Mouse (Mus musculus): Measurements from ENCODE around the gene Hist1h1b. TPM values are rescaled to one million over a fixed set of nuclear protein-coding genes. Genes with fewer than 3 reads are reported as not detected.
"Not testable (repeated sequence)": the region's sequence is repeated elsewhere in the genome, so short reads cannot be mapped to it uniquely, and the experiment has no call there.

Hist1h1b gene
- 32.9 and 34.2 TPM in 2 replicates for polyA plus RNA-seq (2015; fragmentation: Nextera tagmentation; extraction: Ambion mirVana)

DNA sequence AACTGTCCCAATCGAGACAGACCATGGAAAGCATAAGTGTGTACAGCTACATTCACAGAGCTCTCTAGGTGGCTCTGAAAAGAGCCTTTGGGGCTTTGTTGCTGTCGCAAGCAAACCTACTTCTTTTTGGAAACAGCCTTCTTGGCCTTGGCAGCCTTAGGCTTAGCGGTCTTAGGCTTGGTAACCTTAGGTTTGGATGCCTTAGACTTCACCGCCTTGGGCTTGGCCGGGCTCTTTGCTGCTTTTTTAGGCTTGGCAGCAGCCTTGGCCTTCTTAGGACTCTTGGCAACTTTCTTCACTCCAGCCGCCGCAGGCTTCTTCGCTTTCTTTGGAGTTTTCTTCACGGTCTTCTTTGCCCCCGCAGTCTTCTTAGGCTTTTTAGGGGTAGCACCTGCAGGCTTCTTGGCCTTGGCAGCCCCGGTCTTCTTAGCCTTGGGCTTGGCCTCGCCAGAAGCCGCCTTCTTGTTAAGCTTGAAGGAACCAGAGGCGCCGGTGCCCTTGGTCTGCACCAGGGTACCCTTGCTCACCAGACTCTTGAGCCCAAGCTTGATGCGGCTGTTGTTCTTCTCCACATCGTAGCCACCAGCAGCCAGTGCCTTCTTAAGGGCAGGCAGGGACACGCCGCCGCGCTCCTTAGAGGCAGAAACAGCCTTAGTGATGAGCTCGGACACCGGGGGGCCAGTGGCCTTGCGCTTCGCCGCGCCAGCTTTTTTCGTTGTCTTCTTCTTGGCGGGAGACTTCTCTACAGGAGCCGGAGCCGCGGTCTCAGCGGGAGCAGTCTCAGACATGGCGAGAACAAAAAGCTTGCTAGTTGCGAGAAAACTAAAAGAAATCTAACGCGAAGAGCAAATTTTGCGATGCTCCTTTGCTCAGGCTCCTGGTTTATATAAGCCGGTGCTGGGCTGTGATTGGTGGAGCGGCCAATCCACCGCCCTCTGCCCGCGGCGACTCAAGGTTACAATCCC lies at the start of gene Hist1h1b:
Gene Hist1h1b (minus strand): TSS at position 859 of the 965 bp plus-strand sequence.
- Histone ChIP-seq H3K36me3 (replicated peaks) (0 out of 2 replicates have a peak, but pooled peaks cover under 1% of the 10 kb centered on the region), H3K9ac (peak within 1 kb of the TSS; percentile 81), H3K27ac (replicated peaks) (peak within 1 kb of the TSS; percentile 100), H3K27me3 (no peaks in the 10 kb centered on the region), H3K4me3 (replicated peaks) (peak within 1 kb of the TSS; percentile 66), H3K4me2 (peak within 1 kb of the TSS; percentile 79), H3K9me3 (replicated peaks) (no peaks in the 10 kb centered on the region), H3K4me1 (replicated peaks) (peaks cover 65% of the 10 kb centered on the region)
- under 1% methylated on average over 44 of the region's 44 CpGs for WGBS (ENCODE audit: insufficient replicate concordance)
- ATAC-seq (ENCODE audit: insufficient read depth): peak; percentile 48

GRCm38 (mm10) chr13:21828511-21828910 lies 48.1 kb upstream of the Hist1h1b start:
- H3K36me3 ChIP-seq (replicated peaks): peaks cover 8% of the 10 kb centered on the region; the same call in 1 of the 2 replicates
- H3K4me3 ChIP-seq (replicated peaks): no peak overlapping the region
- peaks cover 15% of the 10 kb centered on the region for H3K4me1 ChIP-seq (replicated peaks)
- no peak overlapping the region for H3K4me2 ChIP-seq
- ATAC-seq (ENCODE audit: insufficient read depth): no peak
- H3K9me3 ChIP-seq (replicated peaks): no peaks in the 10 kb centered on the region
- H3K9ac ChIP-seq: no peak overlapping the region
- WGBS (ENCODE audit: insufficient replicate concordance): 82% methylated on average over 3 of the region's 3 CpGs
- H3K27me3 ChIP-seq: no peaks in the 10 kb centered on the region
- H3K27ac ChIP-seq (replicated peaks): peak overlapping the region; percentile 84; the same call in 1 of the 2 replicates

GRCm38 (mm10) chr13:21820082-21820890 lies 39.9 kb upstream of the Hist1h1b start:
- not testable (repeated sequence) for H3K27ac ChIP-seq (replicated peaks); H3K4me3 ChIP-seq (replicated peaks)
- WGBS (ENCODE audit: insufficient replicate concordance): 72% methylated on average over 7 of the region's 16 CpGs

GRCm38 (mm10) chr13:21812092-21812491 lies 31.7 kb upstream of the Hist1h1b start:
- peak overlapping the region; percentile 36 for H3K4me3 ChIP-seq (replicated peaks)
- 0% methylated on average over 14 of the region's 14 CpGs for WGBS (ENCODE audit: insufficient replicate concordance)
- not testable (repeated sequence) for H3K27me3 ChIP-seq; H3K4me1 ChIP-seq (replicated peaks); H3K9me3 ChIP-seq (replicated peaks); H3K36me3 ChIP-seq (replicated peaks)
- ATAC-seq (ENCODE audit: insufficient read depth): peak; percentile 48
- peak overlapping the region; percentile 88 for H3K27ac ChIP-seq (replicated peaks)
- H3K9ac ChIP-seq: peak overlapping the region; percentile 27; the same call in 1 of the 2 replicates
- peak overlapping the region; percentile 50 for H3K4me2 ChIP-seq

More at GRCm38 (mm10) chr13:21820082-21820890, 39.9 kb upstream of the Hist1h1b start:
- not testable (repeated sequence) for ATAC-seq (ENCODE audit: insufficient read depth); H3K36me3 ChIP-seq (replicated peaks); H3K9ac ChIP-seq; H3K4me2 ChIP-seq; H3K9me3 ChIP-seq (replicated peaks); H3K4me1 ChIP-seq (replicated peaks); H3K27me3 ChIP-seq

DNA sequence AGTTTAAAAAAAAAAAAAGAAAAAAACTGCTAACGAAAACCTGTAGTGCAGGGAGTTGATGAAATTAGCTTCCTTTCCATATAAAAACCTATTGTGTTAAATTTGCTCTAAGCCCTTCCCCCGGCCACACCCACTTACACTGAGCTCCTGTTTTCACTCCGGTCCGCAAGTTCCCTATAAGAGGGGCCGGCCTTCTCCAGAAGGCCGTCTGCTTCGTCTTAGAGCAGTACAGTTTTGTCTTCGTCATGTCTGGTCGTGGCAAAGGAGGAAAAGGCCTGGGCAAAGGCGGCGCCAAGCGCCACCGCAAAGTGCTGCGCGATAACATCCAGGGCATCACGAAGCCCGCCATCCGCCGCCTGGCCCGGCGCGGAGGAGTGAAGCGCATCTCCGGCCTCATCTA lies 31.1 kb upstream of the Hist1h1b start, which contains the start of gene Hist1h4m:
Gene Hist1h4m (plus strand): TSS at position 208 of the 400 bp plus-strand sequence.
- H3K9me3 ChIP-seq (replicated peaks); H3K36me3 ChIP-seq (replicated peaks); H3K27me3 ChIP-seq; H3K4me1 ChIP-seq (replicated peaks): not testable (repeated sequence)
- ATAC-seq (ENCODE audit: insufficient read depth): peak; percentile 12
- WGBS (ENCODE audit: insufficient replicate concordance): no CpG with 5 or more reads among the region's 24 CpGs
- Histone ChIP-seq H3K27ac (replicated peaks) (peak within 1 kb of the TSS; percentile 88), H3K4me2 (peak within 1 kb of the TSS; percentile 50), H3K4me3 (replicated peaks) (peak within 1 kb of the TSS; percentile 36), H3K9ac (peak within 1 kb of the TSS; percentile 27; the same call in 1 of the 2 replicates)

- H3K9me3 ChIP-seq (replicated peaks); H3K4me2 ChIP-seq; H3K36me3 ChIP-seq (replicated peaks); H3K4me3 ChIP-seq (replicated peaks); H3K9ac ChIP-seq; H3K27ac ChIP-seq (replicated peaks); H3K4me1 ChIP-seq (replicated peaks); H3K27me3 ChIP-seq: not testable (repeated sequence)
- WGBS (ENCODE audit: insufficient replicate concordance): no CpG with 5 or more reads among the region's 8 CpGs
- 0 out of 2 replicates have a peak, but pooled peaks have one; percentile 2 for ATAC-seq (ENCODE audit: insufficient read depth)
Measured at GRCm38 (mm10) chr13:21811074-21811473, 30.6 kb upstream of the Hist1h1b start.

GRCm38 (mm10) chr13:21810073-21810472 lies 29.6 kb upstream of the Hist1h1b start, which contains the start of the genes Hist1h2bq and Hist1h2ao:
TSS of gene Hist1h2bq (minus strand) at chr13:21810197.
TSS of gene Hist1h2ao (plus strand) at chr13:21810465.
- no CpG with 5 or more reads among the region's 23 CpGs for WGBS (ENCODE audit: insufficient replicate concordance)
- H3K36me3 ChIP-seq (replicated peaks); H3K27me3 ChIP-seq: not testable (repeated sequence)

GRCm38 (mm10) chr13:21803058-21803457 lies 22.6 kb upstream of the Hist1h1b start:
- H3K4me3 ChIP-seq (replicated peaks); H3K27ac ChIP-seq (replicated peaks); H3K4me2 ChIP-seq; H3K4me1 ChIP-seq (replicated peaks); H3K27me3 ChIP-seq; H3K9ac ChIP-seq; H3K9me3 ChIP-seq (replicated peaks); H3K36me3 ChIP-seq (replicated peaks): not testable (repeated sequence)
- ATAC-seq (ENCODE audit: insufficient read depth): peak; percentile 53
- no CpG with 5 or more reads among the region's 4 CpGs for WGBS (ENCODE audit: insufficient replicate concordance)

More at GRCm38 (mm10) chr13:21810073-21810472, 29.6 kb upstream of the Hist1h1b start, which contains the start of the genes Hist1h2bq and Hist1h2ao:
- H3K9ac ChIP-seq; H3K4me2 ChIP-seq; H3K27ac ChIP-seq (replicated peaks); H3K4me1 ChIP-seq (replicated peaks); H3K4me3 ChIP-seq (replicated peaks); H3K9me3 ChIP-seq (replicated peaks): not testable (repeated sequence)
- peak; percentile 87 for ATAC-seq (ENCODE audit: insufficient read depth)

GRCm38 (mm10) chr13:21797163-21797562 lies 16.7 kb upstream of the Hist1h1b start:
- not testable (repeated sequence) for H3K27ac ChIP-seq (replicated peaks); H3K4me3 ChIP-seq (replicated peaks); H3K9ac ChIP-seq; H3K27me3 ChIP-seq; H3K4me2 ChIP-seq; H3K4me1 ChIP-seq (replicated peaks); H3K36me3 ChIP-seq (replicated peaks); H3K9me3 ChIP-seq (replicated peaks)
- peak; percentile 58; the same call in 1 of the 2 replicates for ATAC-seq (ENCODE audit: insufficient read depth)

- Histone ChIP-seq H3K4me3 (replicated peaks) (no peak overlapping the region), H3K9me3 (replicated peaks) (no peaks in the 10 kb centered on the region), H3K4me2 (no peak overlapping the region), H3K27ac (replicated peaks) (no peak overlapping the region), H3K36me3 (replicated peaks) (no peaks in the 10 kb centered on the region), H3K27me3 (no peaks in the 10 kb centered on the region), H3K9ac (no peak overlapping the region), H3K4me1 (replicated peaks) (peaks cover 5% of the 10 kb centered on the region)
- no peak for ATAC-seq (ENCODE audit: insufficient read depth)
- WGBS (ENCODE audit: insufficient replicate concordance): 78% methylated on average over 7 of the region's 7 CpGs
Measured at GRCm38 (mm10) chr13:21795584-21795983, 15.2 kb upstream of the Hist1h1b start.
